Mouse (Mus musculus) spleen, adult 2 months (tissue): ENCODE results near the gene Tnfrsf1a.

Experiments
- CTCF ChIP-seq: fragments of 200-500 bp; IDR thresholded peaks from 2 replicates; pipeline ENCODE4 v1.5.1; 2011; ENCODE audit warnings: mild to moderate bottlenecking, inconsistent platforms; ENCODE audit not compliant: insufficient read depth, insufficient read length, insufficient replicate concordance; ENCODE audit errors: extremely low read depth
- POLR2A ChIP-seq: fragments of 200-500 bp; IDR thresholded peaks from 2 replicates; pipeline ENCODE4 v1.6.1; 2011; ENCODE audit warnings: low read depth, low read length, inconsistent platforms

DNA sequence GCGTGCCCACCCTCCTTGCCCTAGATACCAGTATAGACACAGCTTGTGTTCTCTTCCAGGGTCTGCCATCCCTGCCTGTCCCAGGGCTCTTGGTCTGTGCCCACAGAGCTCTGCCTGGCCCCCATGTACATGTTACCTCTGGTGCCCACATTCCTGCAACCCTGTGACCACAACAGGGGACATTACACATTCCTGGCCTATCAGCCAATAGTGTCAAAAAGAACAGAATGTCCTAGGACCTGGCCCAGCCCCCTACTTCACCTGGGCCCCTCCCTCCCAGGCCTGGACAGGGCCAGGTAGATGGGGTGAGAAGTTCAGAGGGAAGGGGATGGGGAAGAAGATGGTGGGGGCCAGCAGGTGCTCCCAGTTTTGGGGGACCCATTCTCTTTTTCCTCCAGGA lies 28.8 kb upstream of the Tnfrsf1a start, which contains the start of gene Scnn1a:
- no peak for TF ChIP-seq POLR2A
- TF ChIP-seq CTCF, result no peak
